Mouse (Mus musculus) lung, postnatal 36 days (tissue): ENCODE results near the gene Wdr89.

ENCODE experiments used
- DNase-seq: peaks from one replicate; pipeline ENCODE4 v3.0.0; 2022; ENCODE audit warnings: mixed read lengths

Wdr89 gene

DNA sequence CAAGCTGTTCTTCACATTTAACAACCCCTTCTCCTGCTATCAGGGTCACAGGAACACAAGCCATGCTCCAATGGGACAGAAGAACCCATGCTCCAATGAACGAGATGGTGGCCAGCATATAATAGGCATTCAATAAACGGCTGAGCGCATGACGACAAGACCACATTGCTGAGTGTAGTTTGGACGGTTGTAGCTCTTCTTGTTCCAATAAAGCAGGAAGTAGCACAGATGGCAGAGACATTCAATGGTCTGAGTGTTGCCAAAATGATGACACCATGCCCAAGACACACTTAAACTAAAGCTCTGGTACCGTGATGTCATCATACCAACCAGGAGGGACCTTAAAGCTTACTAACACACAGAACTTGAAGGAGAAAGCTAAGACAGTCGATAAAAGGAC, 56.6 kb downstream of the Wdr89 start:
- DNase-seq, result no peak

DNA sequence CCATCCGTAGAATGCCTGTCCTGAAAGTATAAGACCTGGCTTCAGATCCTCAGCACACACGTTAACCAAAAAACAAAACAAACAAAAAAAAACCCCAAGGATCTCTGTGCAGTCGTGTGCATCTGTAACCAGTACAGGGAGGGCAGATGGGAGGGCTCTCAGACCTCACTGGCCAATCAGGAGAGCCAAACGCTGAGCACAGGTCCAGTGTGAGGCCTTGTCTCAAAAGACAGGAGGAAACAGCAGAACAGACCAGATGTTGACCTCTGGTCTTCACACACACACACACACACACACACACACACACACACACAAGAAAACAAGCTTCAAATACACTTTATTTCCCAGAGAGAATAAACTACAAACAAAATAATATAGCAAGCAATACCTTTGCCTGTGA, 69.8 kb downstream of the Wdr89 start:
- no peak for DNase-seq

DNA sequence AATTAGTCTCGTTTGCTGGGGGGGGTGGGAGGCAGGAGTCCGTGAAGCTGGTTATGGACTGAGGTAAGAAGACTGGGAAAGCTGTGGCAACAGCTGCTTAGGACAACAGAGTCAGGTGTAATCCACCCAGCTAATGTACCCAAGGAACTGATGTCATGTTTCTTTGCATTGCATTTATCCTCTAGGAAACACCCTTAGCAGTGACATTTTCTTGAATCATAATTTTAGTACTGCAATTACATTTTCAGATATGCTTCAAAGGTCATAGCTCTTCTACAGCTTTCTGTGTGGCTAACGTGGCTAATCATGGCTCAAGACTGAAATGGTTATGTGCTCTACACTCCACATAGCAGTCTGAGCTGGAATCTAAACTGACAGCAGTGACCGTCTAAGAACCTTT, 70.3 kb downstream of the Wdr89 start:
- DNase-seq, result no peak

DNA sequence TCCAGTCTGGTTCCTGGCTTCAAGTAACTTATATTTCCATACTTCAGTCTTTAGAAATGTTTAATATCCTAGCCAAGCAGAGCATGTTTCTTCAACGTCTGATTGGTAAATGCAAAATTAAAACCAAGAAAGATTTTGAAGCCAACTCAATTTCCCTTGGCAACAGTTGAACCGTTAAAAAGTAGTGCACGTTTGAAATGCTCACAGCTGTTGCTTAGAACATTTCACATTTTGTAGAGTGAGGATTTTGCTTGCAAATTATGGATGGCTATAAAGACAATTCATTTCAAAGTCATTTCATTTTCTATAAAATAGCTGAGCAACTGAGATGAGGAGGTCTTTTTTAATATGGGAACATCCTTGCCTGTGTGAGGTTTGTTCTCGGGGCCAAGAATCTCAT, 71.6 kb downstream of the Wdr89 start:
- no peak for DNase-seq

DNA sequence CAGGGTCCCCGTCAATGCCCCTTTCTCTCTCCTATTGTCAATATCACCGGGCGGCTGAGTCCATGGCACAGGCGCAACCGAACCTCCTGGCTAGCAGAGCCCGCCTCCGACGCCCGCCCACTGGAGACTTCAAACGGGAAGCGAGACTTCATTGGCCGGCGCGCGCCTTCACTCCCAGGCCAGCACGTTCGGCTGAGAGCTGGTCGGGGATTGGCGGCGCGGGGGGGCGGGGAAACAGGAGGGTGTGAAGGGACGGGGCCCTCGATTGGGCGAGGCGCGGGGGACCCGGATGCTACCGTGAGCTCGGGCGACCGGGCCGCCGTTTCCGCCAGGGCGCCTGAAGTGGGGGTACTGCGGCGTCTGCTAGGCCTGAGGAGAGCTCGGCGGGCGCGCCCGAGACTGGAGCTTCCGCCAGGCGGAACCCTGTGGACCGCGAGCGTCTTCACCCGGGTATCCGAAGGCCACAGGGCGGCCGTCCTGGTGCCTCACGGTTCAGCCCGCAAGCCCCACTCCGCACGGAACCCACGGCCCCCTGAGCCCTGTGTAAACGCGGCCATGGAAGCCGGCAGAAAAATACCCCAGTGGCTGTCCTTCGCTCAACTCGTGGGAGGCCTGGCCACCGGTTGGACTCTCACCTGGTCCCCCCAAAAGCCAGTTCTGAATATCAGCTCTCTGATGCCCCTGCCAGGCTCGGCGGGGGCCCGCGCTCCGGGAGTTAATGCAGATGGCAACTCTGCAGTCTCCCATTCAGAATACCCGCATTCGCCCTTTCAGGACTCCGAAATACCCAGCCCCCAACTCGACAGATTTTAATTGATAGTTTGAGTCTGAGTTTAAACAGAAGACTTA, 73.0 kb downstream of the Wdr89 start, which contains the start of gene Ppp2r5e:
Gene Ppp2r5e, minus strand, starts transcription at position 92 of the 849 bp plus-strand sequence.
- DNase-seq, result peak; percentile 99

DNA sequence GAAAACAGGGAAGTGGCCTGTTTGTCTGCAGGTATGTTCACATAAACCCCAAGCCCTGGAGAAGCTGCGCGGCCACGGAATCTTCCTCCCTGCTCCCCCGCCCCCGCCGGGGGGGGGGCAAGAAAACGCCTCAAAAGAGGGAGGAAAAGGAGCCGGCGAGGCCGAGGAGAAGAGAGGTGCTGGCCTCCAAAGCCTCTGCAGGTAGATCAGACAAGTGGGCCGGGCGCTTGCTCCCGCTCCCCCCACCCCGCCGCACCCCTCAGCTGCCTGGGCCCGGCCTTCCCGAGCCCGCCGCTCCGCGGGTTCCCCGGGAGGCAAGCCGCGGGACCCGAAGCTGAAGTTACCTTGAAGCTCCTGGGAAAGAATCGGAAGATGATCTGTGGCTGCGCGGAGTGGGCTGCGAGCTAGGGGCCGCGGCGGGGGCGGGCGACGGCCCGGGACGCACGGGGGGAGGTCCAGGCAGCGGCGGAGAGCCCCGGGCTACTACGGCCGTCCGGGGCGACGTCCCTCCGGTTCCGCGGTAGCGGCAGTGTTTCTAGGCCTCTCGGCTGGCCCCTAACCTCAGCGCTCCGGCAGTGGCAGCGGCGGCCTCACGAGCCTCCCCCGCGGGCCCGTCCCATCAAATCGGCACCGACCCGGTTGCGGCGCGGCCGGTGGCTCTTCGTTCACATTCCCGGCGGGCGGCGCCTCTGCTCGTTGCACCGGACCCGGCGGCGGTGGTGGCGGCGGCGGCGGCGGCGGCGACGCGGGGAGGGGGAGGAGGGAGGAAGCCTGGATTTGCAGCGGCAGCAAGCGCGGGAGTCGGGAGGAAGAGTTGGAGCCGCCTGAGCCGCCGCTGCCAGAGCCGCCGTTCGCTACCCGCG, 73.8 kb downstream of the Wdr89 start:
- peak; percentile 26 for DNase-seq

DNA sequence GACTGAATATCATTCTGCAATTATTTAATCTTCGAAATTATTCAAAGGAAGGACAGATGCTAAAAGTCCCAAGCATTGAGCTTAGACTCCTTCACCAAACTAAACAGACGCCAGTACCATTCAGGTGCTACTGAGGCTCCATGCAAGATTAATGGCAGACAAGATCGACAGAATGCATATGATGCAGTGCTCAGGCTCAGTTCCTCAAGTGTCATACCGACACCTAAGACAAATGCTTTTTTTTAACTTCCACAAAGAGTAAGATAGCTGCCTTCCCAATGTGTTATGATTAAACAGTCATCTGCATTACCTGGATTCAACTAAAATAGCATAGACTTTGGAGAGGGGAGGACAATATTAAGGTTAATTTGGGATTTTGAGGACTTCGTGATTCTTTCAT, 74.9 kb downstream of the Wdr89 start:
- no peak for DNase-seq

DNA sequence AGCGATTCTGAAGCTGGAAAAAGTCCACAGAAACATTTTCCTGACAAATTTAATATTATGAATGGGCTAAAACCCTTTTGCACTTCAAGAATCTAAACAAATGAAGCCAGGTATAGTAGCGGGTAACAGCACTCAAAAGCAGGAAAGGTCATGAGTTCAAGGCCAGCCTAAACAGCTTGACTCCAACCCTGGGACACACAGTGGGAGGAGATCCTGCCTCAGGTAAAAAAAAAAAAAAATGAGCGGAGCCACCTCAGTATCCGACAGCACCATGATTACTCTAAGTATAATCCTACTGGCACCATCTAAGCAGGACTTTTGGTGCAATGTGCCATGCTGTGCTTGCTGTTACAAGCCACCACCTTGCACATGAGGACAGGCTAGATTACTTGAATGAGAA, 75.5 kb downstream of the Wdr89 start:
- DNase-seq, result no peak

DNA sequence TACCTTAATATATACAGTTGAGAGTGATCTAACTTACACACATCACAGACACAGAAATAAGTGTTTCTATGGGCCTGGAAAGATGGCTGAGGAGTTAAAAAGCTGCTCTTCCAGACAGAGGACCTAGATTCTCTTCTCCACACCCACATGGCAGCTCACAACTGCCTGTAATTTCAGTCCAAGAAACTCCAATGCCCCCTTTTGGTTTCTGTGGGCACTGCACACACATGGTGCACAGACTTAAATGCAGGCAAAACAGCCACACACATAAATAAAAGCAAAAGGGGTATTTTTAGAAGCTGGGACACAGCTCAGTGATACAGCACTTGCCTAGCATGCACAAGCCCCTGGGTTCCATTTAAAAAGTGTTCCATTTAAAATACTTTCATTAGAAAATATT, 81.8 kb downstream of the Wdr89 start:
- DNase-seq, result no peak

DNA sequence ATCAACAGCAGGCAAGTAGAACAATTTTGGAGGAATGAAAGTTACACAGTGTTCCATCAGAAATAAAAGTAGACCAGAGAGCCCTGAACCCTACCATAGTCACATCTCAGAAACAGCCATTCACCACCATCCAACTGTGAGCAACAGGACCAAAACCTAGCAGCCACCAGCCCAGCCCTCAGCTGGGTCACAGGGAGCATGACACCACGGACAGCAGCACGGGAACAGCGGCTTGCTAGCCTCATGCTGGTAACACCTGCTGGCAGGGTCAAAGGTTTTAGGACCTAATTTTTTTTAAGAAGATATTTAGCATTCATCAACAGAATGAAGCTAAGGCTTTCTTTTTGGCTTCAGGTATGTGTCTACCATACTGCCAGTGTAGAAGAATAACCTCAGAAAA, 85.6 kb downstream of the Wdr89 start:
- no peak for DNase-seq
